In the genomic region with DNA sequence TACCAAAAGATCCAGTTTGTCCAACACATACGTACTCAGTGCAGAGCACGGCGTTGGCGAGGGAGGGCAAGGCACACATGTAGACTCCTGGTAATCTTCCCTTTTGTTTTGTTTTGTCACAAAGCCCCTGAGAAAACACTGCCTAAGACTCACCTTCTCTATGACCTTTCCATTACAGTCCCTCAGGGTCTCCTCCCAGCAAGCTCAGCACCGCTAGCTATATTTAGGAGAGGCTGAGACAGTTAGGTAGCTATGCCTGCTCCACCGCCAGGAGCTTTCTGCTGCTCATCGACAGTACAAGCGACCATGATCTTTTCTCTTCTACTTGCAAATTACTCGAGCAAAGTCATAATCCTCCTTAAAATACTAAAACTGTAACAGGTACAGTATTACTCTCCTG, we compare ENCODE assay signal across 23 mouse cellular contexts.
A peak's percentile ranks its signal among the peaks of the same experiment; 100 is the strongest.
DNase-seq lines count a peak whose midpoint lies in the region; ATAC-seq and TF ChIP-seq lines count a peak whose summit lies in the region.
"Had no signal": no experiment of that assay in that cellular context is flagged by ENCODE, and none has a peak within 500 bp of the region (broad histone marks: within the 10 kb centered on the region; RNA-seq: fewer than 3 reads in every experiment).

No protein-coding gene starts in this region.

- no peak for ATAC-seq in heart, embryonic 13.5 days (ENCODE audit: extremely low read depth, insufficient number of reproducible peaks, low FRiP score, low TSS enrichment)
- ATAC-seq: liver, embryonic 12.5 days had no signal

- peaks cover 68% of the 10 kb centered on the region for H3K4me1 ChIP-seq in heart, embryonic 13.5 days
- peaks cover 2 to 5% of the 10 kb centered on the region in 2 experiments; a peak in 2 of 4 replicates for H3K4me1 ChIP-seq in ES-E14 (ENCODE audit: control insufficient read depth in 2 of 2, insufficient read depth in 2 of 2, low read length in 2 of 2, poor library complexity in 1 of 2)
- H3K4me1 ChIP-seq: megakaryocyte, embryonic 14.5 days; neural tube, embryonic 12.5 days had no signal

- H3K27me3 ChIP-seq in heart, embryonic 13.5 days (replicated peaks) = no peaks in the 10 kb centered on the region
- H3K27me3 ChIP-seq: kidney, embryonic 15.5 days; limb, embryonic 13.5 days; liver, embryonic 12.5 days; megakaryocyte, embryonic 14.5 days; neural tube, embryonic 12.5 days had no signal

- intact Hi-C loops in gastrocnemius, adult 2 months (cut with DNase I) = no loop called here
- intact Hi-C loops in gastrocnemius, postnatal 36 days (cut with DNase I) = no loop called here
- intact Hi-C loops in heart, postnatal 36 days (cut with DNase I) = no loop called here

- DNase-seq in gastrocnemius, adult 2 months = peak; percentile 41
- no peak for DNase-seq in gastrocnemius, postnatal 36 days
- DNase-seq in heart, postnatal 36 days = no peak
- DNase-seq in ES-E14 (ENCODE audit: low read depth, low spot score) (peak; percentile 24), ZHBTc4 (ENCODE audit: low read depth, low spot score) (peak; percentile 58)
- no peak for DNase-seq in adrenal gland, postnatal 4 days (ENCODE audit: low spot score in 2 of 2)
- DNase-seq: adrenal gland, postnatal 36 days; cerebellum, adult 11 months; cerebellum, adult 9-11 months; kidney, adult 11 months; kidney, postnatal 36 days; lung, embryonic 14.5 days; lung, postnatal 36 days; midbrain, embryonic 14.5 days; retina, postnatal 1 day; right cerebral cortex, postnatal 25 days; spleen, adult 18-20 months had no signal

- TF ChIP-seq CTCF in gastrocnemius, adult 2 months (IDR thresholded peaks at IDR 0.05) = peak; percentile 30

- peaks cover 14% of the 10 kb centered on the region for H3K36me3 ChIP-seq in heart, embryonic 13.5 days
- H3K36me3 ChIP-seq in ES-E14 (ENCODE audit: control insufficient read depth, insufficient read depth, low read length, poor library complexity, severe bottlenecking) = no peaks in the 10 kb centered on the region
- H3K36me3 ChIP-seq: liver, embryonic 12.5 days; neural tube, embryonic 12.5 days had no signal

- peak overlapping the region; percentile 47 for H3K4me2 ChIP-seq in heart, embryonic 13.5 days
- H3K4me2 ChIP-seq: kidney, embryonic 15.5 days; limb, embryonic 13.5 days; liver, embryonic 12.5 days; lung, embryonic 14.5 days; neural tube, embryonic 12.5 days had no signal

- no peaks in the 10 kb centered on the region for H3K9me3 ChIP-seq in heart, embryonic 13.5 days
- no peaks in the 10 kb centered on the region for H3K9me3 ChIP-seq in ES-E14 (ENCODE audit: control insufficient read depth, insufficient read depth, low read depth, low read length)
- H3K9me3 ChIP-seq: kidney, embryonic 15.5 days; limb, embryonic 13.5 days; liver, embryonic 12.5 days; megakaryocyte, embryonic 14.5 days; neural tube, embryonic 12.5 days had no signal

- peak overlapping the region; percentile 48 for H3K4me3 ChIP-seq in gastrocnemius, adult 2 months
- H3K4me3 ChIP-seq in heart, embryonic 13.5 days = no peak overlapping the region
- H3K4me3 ChIP-seq in ES-E14 (ENCODE audit: insufficient read depth in 1 of 2, low read depth in 1 of 2, low read length in 2 of 2, poor library complexity in 1 of 2, severe bottlenecking in 1 of 2) = no peak overlapping the region
- H3K4me3 ChIP-seq: kidney, embryonic 15.5 days; limb, embryonic 13.5 days; liver, embryonic 12.5 days; megakaryocyte, embryonic 14.5 days; neural tube, embryonic 12.5 days had no signal

- WGBS in heart, embryonic 13.5 days = 43% methylated on average over 9 of the region's 9 CpGs

- in situ Hi-C loops in ES-E14 (cut with MboI; ENCODE audit: low sequenced_read_pairs in 2 of 2, unreplicated experiment in 2 of 2) = no loop called here

- H3K9ac ChIP-seq in heart, embryonic 13.5 days = 0 out of 2 replicates have a peak overlapping the region, but pooled peaks have one; percentile 56
- H3K9ac ChIP-seq in ES-E14 (ENCODE audit: insufficient read depth, low read depth, low read length, poor library complexity, severe bottlenecking) = no peak overlapping the region
- H3K9ac ChIP-seq: kidney, embryonic 15.5 days; limb, embryonic 13.5 days; liver, embryonic 12.5 days; lung, embryonic 14.5 days; neural tube, embryonic 12.5 days had no signal

- peak overlapping the region; percentile 80 for H3K27ac ChIP-seq in gastrocnemius, adult 2 months
- peak overlapping the region; percentile 74 for H3K27ac ChIP-seq in heart, embryonic 13.5 days (replicated peaks)
- H3K27ac ChIP-seq in ES-E14 (ENCODE audit: insufficient read depth, low read depth, low read length, poor library complexity, severe bottlenecking) = no peak overlapping the region
- H3K27ac ChIP-seq: kidney, embryonic 15.5 days; limb, embryonic 13.5 days; liver, embryonic 12.5 days; neural tube, embryonic 12.5 days had no signal

TF ChIP-seq in ES-E14, 5 proteins besides CTCF, POLR2A, EP300 and RAD21:
- TF ChIP-seq HCFC1 (IDR thresholded peaks at IDR 0.05; ENCODE audit: borderline replicate concordance, insufficient read depth, low read length) = no peak
- no peak for TF ChIP-seq CHD2 (IDR thresholded peaks at IDR 0.05; ENCODE audit: low read depth, low read length)
- no peak for TF ChIP-seq ZC3H11A (IDR thresholded peaks at IDR 0.05; ENCODE audit: borderline replicate concordance, low read depth, low read length)
- TF ChIP-seq MAFK (IDR thresholded peaks at IDR 0.05; ENCODE audit: insufficient read depth, low read depth, low read length) = no peak
- no peak for TF ChIP-seq ZNF384 (IDR thresholded peaks at IDR 0.05; ENCODE audit: low read depth, low read length)

Comparison
In these comparisons a context has a peak if more than half of its experiments do, and no peak if none do; other contexts are left out.
1. DNase-seq: peak in gastrocnemius, adult 2 months (single experiment), ES-E14 (single experiment) and ZHBTc4 (single experiment); none in gastrocnemius, postnatal 36 days (0 of 2), heart, postnatal 36 days (0 of 2) and adrenal gland, postnatal 4 days (0 of 2).